Mouse (Mus musculus) mature B cell (primary cell): ENCODE data around the gene Ccdc62.

Experiments
- in situ Hi-C: fragments of 300-500 bp; cut with MboI; formaldehyde crosslinking; loops from 2 replicates; pipeline ENCODE4 v1.14.3; 2019

Gene Ccdc62

GRCm38 (mm10) chr5:123930508-123930989 is at the start of gene Ccdc62:
TSS of gene Ccdc62 (plus strand) at chr5:123930679.
- in situ Hi-C loops: no loop called here

DNA sequence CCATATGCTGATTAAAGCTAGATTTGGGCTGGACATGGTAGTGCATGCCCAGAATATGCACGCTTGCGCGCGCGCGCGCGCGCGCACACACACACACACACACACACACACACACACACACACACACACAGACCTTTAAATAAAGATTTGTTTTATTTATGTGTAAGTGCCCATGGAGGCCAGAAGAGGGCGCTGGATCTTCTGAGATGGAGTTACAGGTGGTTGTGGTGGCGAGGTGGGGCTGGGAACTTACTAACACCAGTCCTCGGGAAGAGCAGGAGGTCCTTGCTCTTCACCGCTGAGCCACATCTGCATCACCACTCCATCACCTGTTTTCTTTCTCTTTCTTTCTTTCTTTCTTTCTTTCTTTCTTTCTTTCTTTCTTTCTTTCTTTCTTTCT is 49.7 kb upstream of the Ccdc62 start:
- in situ Hi-C loops: no loop called here

DNA sequence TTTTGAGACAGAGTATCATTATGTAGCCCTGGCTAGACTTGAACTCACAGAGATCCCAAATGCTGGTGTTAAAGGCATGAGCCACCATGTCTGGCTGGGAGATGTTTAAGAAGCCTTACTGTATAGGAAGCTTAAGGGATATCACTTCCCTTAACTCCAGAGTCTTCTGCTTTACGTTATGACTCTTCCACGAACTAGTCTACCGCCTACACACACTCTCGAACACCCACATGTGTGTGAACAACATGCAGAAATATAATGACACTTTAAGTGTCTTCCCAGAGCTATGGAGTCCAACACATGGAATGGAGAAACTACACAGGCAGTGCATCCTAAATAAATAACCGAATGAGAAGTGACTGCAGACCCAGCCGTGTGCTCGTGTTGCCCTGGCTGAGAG is 46.6 kb upstream of the Ccdc62 start:
- in situ Hi-C loops: no loop called here

GRCm38 (mm10) chr5:123884332-123884731 is 46.1 kb upstream of the Ccdc62 start:
- in situ Hi-C loops: no loop called here

DNA sequence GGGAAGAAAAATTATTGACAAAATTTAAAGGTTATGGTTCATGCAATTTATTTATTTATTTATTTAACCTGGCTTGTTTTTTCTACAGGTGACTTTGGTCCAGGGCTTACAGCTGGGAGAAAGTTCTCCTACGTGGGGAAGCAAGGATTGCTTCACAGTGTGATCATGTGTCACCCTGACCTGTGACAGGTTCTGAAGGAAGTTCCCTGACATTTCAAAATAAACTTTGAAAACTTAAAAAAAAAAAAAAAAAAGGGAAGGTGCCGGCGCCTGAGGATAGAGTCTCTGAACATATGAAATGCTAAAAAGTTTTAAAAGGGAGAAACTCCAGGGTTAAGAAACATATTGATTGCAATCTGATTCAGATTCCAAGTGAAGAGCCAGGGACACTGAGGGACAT is 44.1 kb upstream of the Ccdc62 start:
- in situ Hi-C loops: no loop called here

- in situ Hi-C loops: no loop called here
Observed at GRCm38 (mm10) chr5:123890312-123890711, 40.2 kb upstream of the Ccdc62 start.

DNA sequence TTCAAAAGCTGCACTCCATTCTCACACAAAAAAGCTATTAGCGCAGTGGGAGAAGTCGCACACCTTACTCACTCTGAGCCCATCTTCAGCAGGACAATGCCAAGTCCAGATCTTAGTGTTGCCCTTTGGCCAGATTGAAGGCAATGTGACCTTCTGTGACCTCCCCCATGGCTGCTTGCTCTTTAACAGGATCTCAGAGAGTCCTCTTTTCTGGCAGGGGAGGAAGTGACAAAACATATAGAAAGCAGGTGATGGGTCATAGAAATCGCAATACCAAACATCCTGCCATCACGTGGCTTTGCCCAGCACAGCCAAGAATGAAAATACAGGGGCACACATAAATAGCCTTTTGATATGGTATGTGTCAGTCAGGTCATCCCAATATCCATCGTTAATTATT is 39.5 kb upstream of the Ccdc62 start:
- in situ Hi-C loops: no loop called here

- in situ Hi-C loops: no loop called here
Observed at GRCm38 (mm10) chr5:123891669-123892068, 38.8 kb upstream of the Ccdc62 start.

DNA sequence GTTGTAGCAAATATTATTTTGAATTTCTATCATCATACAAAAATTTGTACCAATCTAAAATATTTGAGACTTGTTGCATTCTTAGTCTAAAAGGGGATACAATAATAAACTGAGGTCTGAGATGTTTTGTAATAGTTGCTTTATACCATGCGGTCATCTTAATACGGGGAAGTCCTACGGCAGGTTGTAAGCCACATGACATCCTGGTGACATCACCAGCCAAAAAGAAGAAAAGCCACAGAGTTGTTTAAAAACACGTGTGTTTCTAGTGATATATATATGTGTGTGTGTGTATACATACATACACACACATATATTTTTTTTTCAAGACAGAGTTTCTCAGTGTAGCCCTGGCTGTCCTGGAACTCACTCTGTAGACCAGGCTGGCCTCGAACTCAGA is 37.0 kb upstream of the Ccdc62 start:
- in situ Hi-C loops: no loop called here

GRCm38 (mm10) chr5:123896395-123896794 is 34.1 kb upstream of the Ccdc62 start:
- in situ Hi-C loops: no loop called here

- in situ Hi-C loops: no loop called here
Observed at GRCm38 (mm10) chr5:123897352-123897751, 33.1 kb upstream of the Ccdc62 start.

- in situ Hi-C loops: no loop called here
Observed at GRCm38 (mm10) chr5:123904059-123904672, 26.3 kb upstream of the Ccdc62 start.

DNA sequence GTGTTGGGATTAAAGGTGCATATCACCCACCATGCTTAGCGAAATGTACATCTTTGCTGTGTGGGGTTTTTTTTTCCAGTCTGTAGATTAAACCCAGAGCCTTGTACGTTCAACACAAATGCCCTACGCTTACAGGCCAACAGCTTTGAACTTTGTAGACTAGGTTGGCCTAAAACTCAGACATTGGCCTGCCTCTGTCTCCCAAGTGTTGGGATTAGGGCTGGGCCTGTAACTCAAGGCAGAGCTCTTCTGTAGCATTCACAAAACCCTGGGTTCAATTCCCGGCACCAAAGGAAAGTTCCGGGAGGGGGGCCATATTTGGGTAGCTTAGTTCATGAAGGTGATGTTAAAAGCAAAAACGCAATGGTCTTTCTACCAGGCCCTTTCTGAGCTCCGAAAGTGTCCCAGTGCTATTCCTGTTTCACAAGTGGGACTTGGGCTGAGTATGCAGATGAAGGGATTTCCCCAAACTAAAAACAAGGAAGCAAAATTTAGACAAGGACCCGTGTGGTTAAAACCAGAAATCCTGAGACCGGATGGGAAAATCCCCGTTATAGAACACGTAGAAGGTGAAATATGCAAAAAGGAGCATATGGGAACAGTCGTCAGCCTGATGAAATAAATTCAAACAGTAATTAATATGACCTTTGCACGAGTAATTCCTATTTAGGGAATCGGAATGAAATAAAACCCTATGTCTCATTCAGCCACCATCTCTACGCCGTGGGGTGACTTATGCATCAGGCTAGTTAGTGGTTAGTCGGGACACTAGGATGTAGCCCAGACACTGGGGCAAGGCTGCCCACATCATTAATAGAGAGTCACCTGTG is 24.1 kb upstream of the Ccdc62 start:
- in situ Hi-C loops: no loop called here

- in situ Hi-C loops: no loop called here
Observed at GRCm38 (mm10) chr5:123906976-123907630, 23.4 kb upstream of the Ccdc62 start, which contains the start of gene Denr. TSS of gene Denr (plus strand) at chr5:123907175.

DNA sequence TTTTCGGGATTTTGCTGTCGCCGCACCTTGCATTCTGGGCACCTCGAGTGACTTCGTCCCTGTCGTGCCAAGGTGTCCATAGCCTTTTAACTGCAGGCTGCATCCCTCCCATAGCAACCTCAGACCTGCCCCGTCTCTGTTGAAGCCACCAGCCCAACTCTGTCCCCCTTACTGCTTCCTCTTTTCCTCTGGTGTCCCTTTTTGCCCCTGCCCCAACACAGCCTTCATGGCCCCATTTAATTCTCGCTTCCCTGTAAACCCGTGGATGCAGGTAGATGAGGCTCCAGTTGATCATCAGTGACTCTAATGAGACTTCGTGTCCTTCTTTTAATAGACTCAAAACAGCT is 22.9 kb upstream of the Ccdc62 start:
- in situ Hi-C loops: no loop called here

GRCm38 (mm10) chr5:123914852-123915251 is 15.6 kb upstream of the Ccdc62 start:
- in situ Hi-C loops: no loop called here

- in situ Hi-C loops: no loop called here
Observed at GRCm38 (mm10) chr5:123922112-123922511, 8.4 kb upstream of the Ccdc62 start.

GRCm38 (mm10) chr5:123927118-123927517 is 3.4 kb upstream of the Ccdc62 start, which contains the start of gene Gm43518:
TSS of gene Gm43518 (plus strand) at chr5:123927418.
- in situ Hi-C loops: no loop called here

DNA sequence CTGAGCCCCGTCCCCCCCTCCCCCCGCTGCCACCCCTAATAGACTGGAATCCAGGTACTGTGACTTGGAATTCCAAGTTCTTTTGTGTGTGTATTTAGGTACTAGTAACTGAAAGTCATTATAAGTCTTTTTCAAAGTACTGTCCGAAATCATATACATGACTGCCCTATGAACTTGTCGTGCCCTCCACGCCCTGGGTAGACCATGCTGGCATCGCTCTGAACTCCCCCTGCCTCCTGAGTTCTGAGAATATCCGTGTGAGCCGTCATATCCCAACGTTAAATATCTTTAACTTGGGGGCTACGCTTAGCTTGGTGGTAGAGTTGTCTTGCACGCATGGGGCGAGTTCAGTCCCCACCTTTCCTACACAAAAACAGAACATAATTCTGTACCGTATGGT is 652 bp downstream of the Ccdc62 start:
- in situ Hi-C loops: no loop called here

DNA sequence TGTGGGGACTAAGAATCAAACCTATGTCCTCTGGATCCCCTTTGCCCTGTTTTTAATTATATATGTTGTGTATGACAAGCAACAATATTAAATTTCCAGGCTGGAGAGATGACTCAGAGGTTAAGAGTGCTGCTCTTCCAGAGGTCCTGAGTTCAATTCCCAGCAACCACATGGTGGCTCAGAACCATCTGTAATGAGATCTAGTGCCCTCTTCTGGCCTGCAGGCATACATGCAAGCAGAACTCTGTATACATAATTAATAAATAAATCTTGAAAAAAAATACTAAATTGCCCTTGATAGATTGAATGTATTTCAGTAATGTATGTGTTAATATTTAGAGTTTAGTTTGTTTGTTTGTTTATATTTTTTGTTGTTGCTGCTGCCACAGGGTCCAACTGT is 2.4 kb downstream of the Ccdc62 start:
- in situ Hi-C loops: no loop called here

DNA sequence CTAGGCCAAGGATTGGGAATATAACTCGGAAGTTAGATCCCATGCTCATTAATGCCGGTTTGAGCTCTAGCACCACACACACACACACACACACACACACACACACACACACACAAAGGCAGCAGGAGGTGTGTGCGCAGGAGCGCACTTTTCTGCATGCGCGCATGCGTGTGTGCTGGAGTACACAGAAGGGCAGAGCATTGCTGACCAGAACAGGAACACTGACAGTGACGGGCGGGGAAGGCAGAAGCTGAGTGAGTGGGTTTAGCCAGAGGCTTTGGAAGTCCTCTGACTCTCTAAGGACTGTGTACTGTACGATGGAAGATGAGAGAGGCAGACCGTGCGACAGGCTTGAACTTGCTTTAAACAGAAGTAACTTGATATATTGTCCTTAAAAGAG is 3.1 kb downstream of the Ccdc62 start:
- in situ Hi-C loops: no loop called here

GRCm38 (mm10) chr5:123933957-123934591 is 3.6 kb downstream of the Ccdc62 start:
- in situ Hi-C loops: no loop called here
